Mouse (Mus musculus): ENCODE measurements around the gene Snrpa1. TPM values are rescaled to one million over a fixed set of nuclear protein-coding genes. Genes with fewer than 3 reads are reported as not detected.

Gene Snrpa1
- total RNA-seq, 1 experiment = 168 TPM

DNA sequence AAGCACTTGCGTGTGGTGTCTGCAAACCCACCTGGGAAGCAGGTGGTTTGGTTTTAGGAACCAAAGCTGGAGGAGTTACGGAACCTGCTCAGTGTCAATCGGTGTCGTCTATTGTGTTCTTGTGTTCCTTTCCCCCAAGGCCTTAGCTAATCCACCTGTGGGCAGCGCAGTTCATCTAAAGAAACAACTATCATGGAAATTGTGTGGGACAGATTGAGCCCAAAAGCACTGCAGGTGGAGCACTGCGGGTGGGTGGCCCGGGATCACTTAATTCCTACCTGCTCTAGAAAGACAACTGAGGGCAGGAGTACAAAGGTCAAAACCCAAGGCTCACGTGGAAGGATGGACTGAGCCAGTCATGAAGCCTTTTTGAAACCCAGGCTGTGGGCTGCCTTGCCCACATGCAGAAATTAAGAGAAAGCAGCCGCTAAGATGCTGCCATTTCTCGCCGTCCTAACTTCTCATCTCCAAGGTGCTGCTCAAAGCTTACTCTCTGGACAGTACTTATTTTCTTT, 31.9 kb downstream of the Snrpa1 start:
- H3K9ac ChIP-seq (ENCODE audit: insufficient read depth, low read depth, low read length, poor library complexity, severe bottlenecking) = no peak overlapping the region
- no peak for DNase-seq (ENCODE audit: low read depth, low spot score)
- peaks cover 22% of the 10 kb centered on the region for H3K36me3 ChIP-seq (ENCODE audit: control insufficient read depth, insufficient read depth, low read length, poor library complexity, severe bottlenecking)
- no peaks in the 10 kb centered on the region for H3K9me3 ChIP-seq (ENCODE audit: control insufficient read depth, insufficient read depth, low read depth, low read length)
- H3K27ac ChIP-seq (ENCODE audit: insufficient read depth, low read depth, low read length, poor library complexity, severe bottlenecking) = no peak overlapping the region
- in situ Hi-C loops (cut with MboI; ENCODE audit: low sequenced_read_pairs in 2 of 2, unreplicated experiment in 2 of 2) = no loop called here
- H3K4me1 ChIP-seq (ENCODE audit: control insufficient read depth in 2 of 2, insufficient read depth in 2 of 2, low read length in 2 of 2, poor library complexity in 1 of 2) = 0 out of 4 replicates have a peak, but pooled peaks cover 0 to 2% of the 10 kb centered on the region in 2 experiments
- TF ChIP-seq CHD2 (IDR thresholded peaks at IDR 0.05; ENCODE audit: low read depth, low read length) = no peak
- H3K4me3 ChIP-seq (ENCODE audit: insufficient read depth in 1 of 2, low read depth in 1 of 2, low read length in 2 of 2, poor library complexity in 1 of 2, severe bottlenecking in 1 of 2) = no peak overlapping the region

DNA sequence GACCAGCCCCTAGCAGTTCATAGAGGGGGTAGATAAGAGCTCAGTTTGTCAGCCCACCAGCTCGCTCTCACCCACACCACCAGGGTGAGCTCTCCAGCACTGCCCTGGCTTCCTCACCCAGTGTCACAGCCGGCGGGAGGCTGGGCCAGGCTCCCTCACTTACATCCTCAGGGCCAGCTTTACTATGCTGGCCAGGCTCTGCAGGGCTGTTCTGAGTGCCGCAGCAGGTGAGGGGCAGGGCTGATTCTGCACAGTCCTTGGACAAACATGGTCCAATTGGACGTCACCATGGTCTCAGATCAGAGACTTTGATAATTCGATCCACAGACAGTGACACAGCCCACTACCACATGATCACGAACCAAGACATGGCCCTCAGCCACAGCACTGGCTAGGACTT, 32.8 kb downstream of the Snrpa1 start:
- Histone ChIP-seq H3K36me3 (ENCODE audit: control insufficient read depth, insufficient read depth, low read length, poor library complexity, severe bottlenecking) (peaks cover 19% of the 10 kb centered on the region), H3K4me3 (ENCODE audit: insufficient read depth in 1 of 2, low read depth in 1 of 2, low read length in 2 of 2, poor library complexity in 1 of 2, severe bottlenecking in 1 of 2) (no peak overlapping the region), H3K4me1 (ENCODE audit: control insufficient read depth in 2 of 2, insufficient read depth in 2 of 2, low read length in 2 of 2, poor library complexity in 1 of 2) (0 out of 4 replicates have a peak, but pooled peaks cover 0 to 2% of the 10 kb centered on the region in 2 experiments), H3K27ac (ENCODE audit: insufficient read depth, low read depth, low read length, poor library complexity, severe bottlenecking) (no peak overlapping the region), H3K9me3 (ENCODE audit: control insufficient read depth, insufficient read depth, low read depth, low read length) (no peaks in the 10 kb centered on the region), H3K9ac (ENCODE audit: insufficient read depth, low read depth, low read length, poor library complexity, severe bottlenecking) (no peak overlapping the region)
- DNase-seq (ENCODE audit: low read depth, low spot score) = no peak
- TF ChIP-seq ZNF384 (IDR thresholded peaks at IDR 0.05; ENCODE audit: low read depth, low read length) (no peak), ZC3H11A (IDR thresholded peaks at IDR 0.05; ENCODE audit: borderline replicate concordance, low read depth, low read length) (no peak), MAFK (IDR thresholded peaks at IDR 0.05; ENCODE audit: insufficient read depth, low read depth, low read length) (no peak), CHD2 (IDR thresholded peaks at IDR 0.05; ENCODE audit: low read depth, low read length) (no peak), HCFC1 (IDR thresholded peaks at IDR 0.05; ENCODE audit: borderline replicate concordance, insufficient read depth, low read length) (no peak)
- in situ Hi-C loops (cut with MboI; ENCODE audit: low sequenced_read_pairs in 2 of 2, unreplicated experiment in 2 of 2) = no loop called here

- TF ChIP-seq MAFK (IDR thresholded peaks at IDR 0.05; ENCODE audit: insufficient read depth, low read depth, low read length) = no peak
- no peak for TF ChIP-seq HCFC1 (IDR thresholded peaks at IDR 0.05; ENCODE audit: borderline replicate concordance, insufficient read depth, low read length)
- TF ChIP-seq ZNF384 (IDR thresholded peaks at IDR 0.05; ENCODE audit: low read depth, low read length) = no peak
- no peak for TF ChIP-seq CHD2 (IDR thresholded peaks at IDR 0.05; ENCODE audit: low read depth, low read length)
- peak overlapping the region; percentile 32; the same call in 1 of the 2 replicates for H3K27ac ChIP-seq (ENCODE audit: insufficient read depth, low read depth, low read length, poor library complexity, severe bottlenecking)
- no peak overlapping the region for H3K4me3 ChIP-seq (ENCODE audit: insufficient read depth in 1 of 2, low read depth in 1 of 2, low read length in 2 of 2, poor library complexity in 1 of 2, severe bottlenecking in 1 of 2)
- H3K4me1 ChIP-seq (ENCODE audit: control insufficient read depth in 2 of 2, insufficient read depth in 2 of 2, low read length in 2 of 2, poor library complexity in 1 of 2) = 0 out of 4 replicates have a peak, but pooled peaks cover 0 to 2% of the 10 kb centered on the region in 2 experiments
- no peaks in the 10 kb centered on the region for H3K9me3 ChIP-seq (ENCODE audit: control insufficient read depth, insufficient read depth, low read depth, low read length)
- H3K36me3 ChIP-seq (ENCODE audit: control insufficient read depth, insufficient read depth, low read length, poor library complexity, severe bottlenecking) = peaks cover 10% of the 10 kb centered on the region; the same call in 1 of the 2 replicates
- in situ Hi-C loops (cut with MboI; ENCODE audit: low sequenced_read_pairs in 2 of 2, unreplicated experiment in 2 of 2) = no loop called here
- H3K9ac ChIP-seq (ENCODE audit: insufficient read depth, low read depth, low read length, poor library complexity, severe bottlenecking) = no peak overlapping the region
- DNase-seq (ENCODE audit: low read depth, low spot score) = no peak
Observed at GRCm38 (mm10) chr7:66092656-66093055, 33.9 kb downstream of the Snrpa1 start.

- Histone ChIP-seq H3K4me1 (ENCODE audit: control insufficient read depth in 2 of 2, insufficient read depth in 2 of 2, low read length in 2 of 2, poor library complexity in 1 of 2) (0 out of 4 replicates have a peak, but pooled peaks cover 0 to 2% of the 10 kb centered on the region in 2 experiments), H3K36me3 (ENCODE audit: control insufficient read depth, insufficient read depth, low read length, poor library complexity, severe bottlenecking) (no peaks in the 10 kb centered on the region), H3K27ac (ENCODE audit: insufficient read depth, low read depth, low read length, poor library complexity, severe bottlenecking) (no peak overlapping the region), H3K9ac (ENCODE audit: insufficient read depth, low read depth, low read length, poor library complexity, severe bottlenecking) (no peak overlapping the region), H3K9me3 (ENCODE audit: control insufficient read depth, insufficient read depth, low read depth, low read length) (no peaks in the 10 kb centered on the region), H3K4me3 (ENCODE audit: insufficient read depth in 1 of 2, low read depth in 1 of 2, low read length in 2 of 2, poor library complexity in 1 of 2, severe bottlenecking in 1 of 2) (no peak overlapping the region)
- no peak for TF ChIP-seq CHD2 (IDR thresholded peaks at IDR 0.05; ENCODE audit: low read depth, low read length)
- TF ChIP-seq ZC3H11A (IDR thresholded peaks at IDR 0.05; ENCODE audit: borderline replicate concordance, low read depth, low read length) = no peak
- no peak for TF ChIP-seq MAFK (IDR thresholded peaks at IDR 0.05; ENCODE audit: insufficient read depth, low read depth, low read length)
- no peak for TF ChIP-seq HCFC1 (IDR thresholded peaks at IDR 0.05; ENCODE audit: borderline replicate concordance, insufficient read depth, low read length)
- no peak for TF ChIP-seq ZNF384 (IDR thresholded peaks at IDR 0.05; ENCODE audit: low read depth, low read length)
- in situ Hi-C loops (cut with MboI; ENCODE audit: low sequenced_read_pairs in 2 of 2, unreplicated experiment in 2 of 2) = no loop called here
- DNase-seq (ENCODE audit: low read depth, low spot score) = no peak
Observed at GRCm38 (mm10) chr7:66094141-66094540, 35.3 kb downstream of the Snrpa1 start.

GRCm38 (mm10) chr7:66098803-66099202, 40.0 kb downstream of the Snrpa1 start:
- no peak overlapping the region for H3K4me3 ChIP-seq (ENCODE audit: insufficient read depth in 1 of 2, low read depth in 1 of 2, low read length in 2 of 2, poor library complexity in 1 of 2, severe bottlenecking in 1 of 2)
- in situ Hi-C loops (cut with MboI; ENCODE audit: low sequenced_read_pairs in 2 of 2, unreplicated experiment in 2 of 2) = no loop called here
- no peaks in the 10 kb centered on the region for H3K4me1 ChIP-seq (ENCODE audit: control insufficient read depth in 2 of 2, insufficient read depth in 2 of 2, low read length in 2 of 2, poor library complexity in 1 of 2)
- no peaks in the 10 kb centered on the region for H3K9me3 ChIP-seq (ENCODE audit: control insufficient read depth, insufficient read depth, low read depth, low read length)
- no peak overlapping the region for H3K9ac ChIP-seq (ENCODE audit: insufficient read depth, low read depth, low read length, poor library complexity, severe bottlenecking)
- H3K36me3 ChIP-seq (ENCODE audit: control insufficient read depth, insufficient read depth, low read length, poor library complexity, severe bottlenecking) = no peaks in the 10 kb centered on the region
- TF ChIP-seq ZNF384 (IDR thresholded peaks at IDR 0.05; ENCODE audit: low read depth, low read length) (no peak), MAFK (IDR thresholded peaks at IDR 0.05; ENCODE audit: insufficient read depth, low read depth, low read length) (no peak), CHD2 (IDR thresholded peaks at IDR 0.05; ENCODE audit: low read depth, low read length) (no peak), HCFC1 (IDR thresholded peaks at IDR 0.05; ENCODE audit: borderline replicate concordance, insufficient read depth, low read length) (no peak), ZC3H11A (IDR thresholded peaks at IDR 0.05; ENCODE audit: borderline replicate concordance, low read depth, low read length) (no peak)
- no peak for DNase-seq (ENCODE audit: low read depth, low spot score)
- no peak overlapping the region for H3K27ac ChIP-seq (ENCODE audit: insufficient read depth, low read depth, low read length, poor library complexity, severe bottlenecking)
